Mouse (Mus musculus) hindbrain, embryonic 14.5 days (tissue): Measurements from ENCODE around the gene Astn2. TPM values are rescaled to one million over a fixed set of nuclear protein-coding genes. Genes with fewer than 3 reads are reported as not detected.

ENCODE experiments used
- ATAC-seq: fragments of 200-750 bp; cut with Nextera tagmentation; 2 replicates; pipeline ENCODE4 v1.8.0; 2017; ENCODE audit warnings: moderate number of reproducible peaks, mild to moderate bottlenecking, moderate TSS enrichment, moderate library complexity; ENCODE audit not compliant: low FRiP score
- DNase-seq: peaks from one replicate; pipeline ENCODE4 v3.0.0-alpha.2; 2015; ENCODE audit warnings: low spot score
- H3K27ac ChIP-seq: fragments of 300-500 bp; sonication (generic); 2 replicates; pipeline ENCODE4 v1.5.1; 2014; ENCODE audit warnings: mild to moderate bottlenecking, moderate library complexity
- H3K27me3 ChIP-seq: fragments of 300-500 bp; sonication (generic); 2 replicates; pipeline ENCODE4 v1.6.1; 2014; ENCODE audit warnings: mild to moderate bottlenecking, low read length, mixed read lengths; ENCODE audit not compliant: control insufficient read depth, insufficient read depth
- H3K36me3 ChIP-seq: fragments of 300-500 bp; sonication (generic); replicated peaks from 2 replicates; pipeline ENCODE4 v1.6.1; 2014; ENCODE audit not compliant: control insufficient read depth, insufficient read depth
- H3K4me1 ChIP-seq: fragments of 300-500 bp; sonication (generic); replicated peaks from 2 replicates; pipeline ENCODE4 v1.6.1; 2014; ENCODE audit warnings: antibody characterized with exemption, low read length, mixed read lengths; ENCODE audit not compliant: control insufficient read depth, insufficient read depth
- H3K4me2 ChIP-seq: fragments of 300-500 bp; sonication (generic); replicated peaks from 2 replicates; pipeline ENCODE4 v1.6.1; 2014; ENCODE audit warnings: mild to moderate bottlenecking, moderate library complexity
- H3K4me3 ChIP-seq: fragments of 300-500 bp; sonication (generic); replicated peaks from 2 replicates; pipeline ENCODE4 v1.5.1; 2014; ENCODE audit warnings: mild to moderate bottlenecking, low read length
- H3K9ac ChIP-seq: fragments of 300-500 bp; sonication (generic); 2 replicates; pipeline ENCODE4 v1.6.1; 2014
- H3K9me3 ChIP-seq: fragments of 300-500 bp; sonication (generic); 2 replicates; pipeline ENCODE4 v1.6.1; 2016; ENCODE audit warnings: low read length; ENCODE audit not compliant: control insufficient read depth
- WGBS: fragments of 180-500 bp; shearing (Covaris S2); extraction: QIAGEN DNeasy Blood & Tissue Kit; methylation state at CpG from one replicate; pipeline ENCODE4 v1.1.7; 2014; 5-methylcytosine and 5-hydroxymethylcytosine counted together
- polyA plus RNA-seq: library from polyadenylated mRNA; unstranded; fragments of >200 nt; fragmentation: Nextera tagmentation; extraction: Ambion mirVana; gene quantifications from 2 replicates; pipeline ENCODE4 v1.2.1, GENCODE M21; 2014

Astn2 gene
- polyA plus RNA-seq, 1 experiment from 2014 or later, result 4.4 TPM

DNA sequence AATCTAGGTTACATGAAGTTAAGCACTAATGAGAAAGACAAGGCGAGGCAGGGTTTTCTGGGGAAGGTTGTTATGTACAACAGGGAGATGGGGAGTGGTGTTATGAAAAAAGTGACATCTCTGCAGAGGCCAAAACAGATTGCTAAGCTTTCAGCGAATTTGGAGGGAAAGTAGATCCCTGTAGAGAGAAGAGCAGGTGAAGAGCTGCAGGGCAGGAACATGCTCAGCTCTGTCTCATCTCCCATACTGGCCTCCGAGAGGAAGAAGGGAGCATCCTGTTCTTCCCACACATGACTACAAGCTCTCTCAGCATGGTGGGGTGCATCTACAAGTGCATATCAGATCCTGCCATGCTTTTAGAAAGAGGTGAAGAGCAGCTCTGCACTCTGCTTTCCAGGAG lies 245.7 kb downstream of the Astn2 start:
- WGBS, result 73% methylated on average over 3 of the region's 3 CpGs
- no peak for DNase-seq
- no peak overlapping the region for H3K4me2 ChIP-seq
- H3K9me3 ChIP-seq, result no peaks in the 10 kb centered on the region
- no peak overlapping the region for H3K9ac ChIP-seq
- H3K36me3 ChIP-seq, result no peaks in the 10 kb centered on the region
- H3K27ac ChIP-seq, result no peak overlapping the region
- H3K4me3 ChIP-seq, result no peak overlapping the region
- H3K27me3 ChIP-seq, result no peaks in the 10 kb centered on the region
- ATAC-seq, result no peak
- no peaks in the 10 kb centered on the region for H3K4me1 ChIP-seq

DNA sequence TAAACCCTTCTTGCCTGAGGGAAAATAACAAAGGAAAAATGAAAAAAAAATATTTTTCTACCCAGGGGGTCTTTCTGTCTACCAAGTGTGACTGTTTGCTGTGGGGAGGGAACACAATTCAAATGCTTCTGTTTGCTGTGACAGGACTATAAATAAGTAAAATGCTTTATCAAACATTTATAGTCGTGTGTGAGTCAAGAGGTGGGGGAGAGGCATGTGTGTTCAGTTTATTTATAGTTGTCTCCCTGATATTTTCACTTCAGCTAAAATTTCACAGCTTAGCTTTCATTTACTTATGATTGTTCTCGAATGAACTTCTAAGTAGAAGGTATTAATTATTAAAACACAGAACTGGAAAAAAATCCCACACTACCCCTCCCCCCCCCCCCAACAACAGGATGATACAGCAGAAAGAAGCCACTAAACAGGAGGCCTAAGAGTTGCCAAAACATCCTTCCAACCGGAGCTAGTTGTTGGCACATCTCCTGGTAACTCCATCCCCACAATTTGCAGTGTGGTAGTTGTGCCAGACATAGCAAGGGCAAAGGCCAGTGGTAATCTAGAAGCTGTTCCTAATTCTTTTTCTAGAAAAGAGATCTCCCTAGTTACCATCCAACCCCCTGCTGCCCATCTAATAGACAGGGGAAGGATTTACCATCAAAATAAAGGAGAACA lies 246.8 kb downstream of the Astn2 start:
- WGBS, result 68% methylated on average over 3 of the region's 3 CpGs
- ATAC-seq, result no peak
- Histone ChIP-seq H3K9ac (no peak overlapping the region), H3K36me3 (no peaks in the 10 kb centered on the region), H3K4me1 (no peaks in the 10 kb centered on the region), H3K27me3 (no peaks in the 10 kb centered on the region), H3K9me3 (no peaks in the 10 kb centered on the region), H3K4me3 (no peak overlapping the region), H3K4me2 (no peak overlapping the region), H3K27ac (no peak overlapping the region)
- no peak for DNase-seq

DNA sequence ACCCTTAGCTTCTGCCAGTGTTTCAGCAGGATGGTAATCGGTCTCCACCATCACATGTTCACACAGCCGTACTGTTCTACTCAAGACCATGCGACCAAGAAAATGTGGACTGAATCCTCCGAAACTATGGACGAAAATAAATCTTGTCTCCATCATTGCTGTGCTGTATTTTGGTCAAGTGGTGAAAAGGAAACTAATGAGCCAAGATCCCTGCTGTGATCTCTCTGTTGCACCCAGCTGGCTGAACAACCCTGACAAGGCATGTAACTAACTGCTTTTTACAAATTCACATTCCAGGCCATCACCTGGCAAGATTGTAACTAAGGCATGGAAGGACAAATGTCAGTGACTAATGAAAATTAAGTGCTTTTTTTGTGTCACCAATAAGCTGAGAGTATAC lies 257.9 kb downstream of the Astn2 start:
- ATAC-seq (no peak), DNase-seq (no peak)
- Histone ChIP-seq H3K4me2 (no peak overlapping the region), H3K27me3 (no peaks in the 10 kb centered on the region), H3K9me3 (no peaks in the 10 kb centered on the region), H3K36me3 (no peaks in the 10 kb centered on the region), H3K9ac (no peak overlapping the region), H3K4me1 (no peaks in the 10 kb centered on the region), H3K27ac (no peak overlapping the region), H3K4me3 (no peak overlapping the region)
- 72% methylated on average over 5 of the region's 5 CpGs for WGBS

DNA sequence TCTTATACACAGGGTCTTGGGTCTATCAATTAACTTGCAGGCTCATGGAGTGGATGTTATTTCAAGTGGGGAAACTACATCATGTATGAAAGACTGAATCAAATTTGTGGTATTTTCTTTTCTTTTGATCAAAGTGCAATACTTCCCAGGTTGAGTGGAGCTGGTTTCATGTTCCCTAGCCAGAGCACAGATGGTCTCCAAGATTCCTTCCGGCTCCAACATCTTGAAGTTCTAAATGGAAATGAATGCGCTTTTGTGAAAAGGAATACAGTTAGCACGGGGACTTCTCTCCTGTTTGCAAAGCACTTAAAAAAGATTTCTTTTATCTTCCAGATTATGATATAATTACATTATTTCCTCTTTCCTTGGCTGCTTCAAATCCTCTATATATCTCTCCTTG lies 278.2 kb downstream of the Astn2 start:
- DNase-seq (no peak), ATAC-seq (no peak)
- no peaks in the 10 kb centered on the region for H3K9me3 ChIP-seq
- H3K27ac ChIP-seq, result no peak overlapping the region
- no peaks in the 10 kb centered on the region for H3K36me3 ChIP-seq
- H3K4me2 ChIP-seq, result no peak overlapping the region
- H3K9ac ChIP-seq, result no peak overlapping the region
- no peaks in the 10 kb centered on the region for H3K27me3 ChIP-seq
- no peaks in the 10 kb centered on the region for H3K4me1 ChIP-seq
- H3K4me3 ChIP-seq, result no peak overlapping the region
- WGBS, result 91% methylated on average over 3 of the region's 3 CpGs

DNA sequence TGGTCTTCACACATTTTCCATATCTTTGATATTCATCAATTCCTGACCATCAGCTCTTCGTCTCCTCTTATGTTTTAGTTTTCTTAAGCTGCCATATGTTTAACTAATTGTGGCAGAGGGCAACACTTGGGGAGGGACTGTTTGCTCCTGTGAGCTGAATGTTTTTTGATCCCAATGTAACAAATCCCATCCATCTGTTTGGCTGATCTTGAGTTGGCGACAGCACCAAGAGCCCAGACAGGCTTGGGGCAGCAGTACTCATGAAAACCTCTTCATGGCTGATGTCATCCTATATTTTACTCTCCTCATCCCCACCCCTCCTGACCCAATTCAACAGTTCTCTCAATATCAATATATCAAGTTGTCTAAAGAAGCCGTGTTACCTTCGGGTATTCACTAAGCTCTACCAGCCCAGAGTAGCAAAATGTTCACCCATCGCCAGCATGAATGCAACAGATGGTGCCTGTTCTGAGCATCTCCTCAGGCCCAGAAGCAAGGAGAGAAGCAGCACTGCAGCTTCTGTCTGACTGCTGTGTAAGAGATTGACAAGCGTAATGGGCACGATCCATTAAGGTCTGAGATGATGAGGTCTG lies 281.5 kb downstream of the Astn2 start:
- H3K36me3 ChIP-seq, result no peaks in the 10 kb centered on the region
- no peaks in the 10 kb centered on the region for H3K9me3 ChIP-seq
- H3K4me3 ChIP-seq, result no peak overlapping the region
- DNase-seq, result no peak
- H3K9ac ChIP-seq, result no peak overlapping the region
- ATAC-seq, result no peak
- no peak overlapping the region for H3K27ac ChIP-seq
- 92% methylated on average over 7 of the region's 7 CpGs for WGBS
- no peak overlapping the region for H3K4me2 ChIP-seq
- no peaks in the 10 kb centered on the region for H3K27me3 ChIP-seq
- no peaks in the 10 kb centered on the region for H3K4me1 ChIP-seq

DNA sequence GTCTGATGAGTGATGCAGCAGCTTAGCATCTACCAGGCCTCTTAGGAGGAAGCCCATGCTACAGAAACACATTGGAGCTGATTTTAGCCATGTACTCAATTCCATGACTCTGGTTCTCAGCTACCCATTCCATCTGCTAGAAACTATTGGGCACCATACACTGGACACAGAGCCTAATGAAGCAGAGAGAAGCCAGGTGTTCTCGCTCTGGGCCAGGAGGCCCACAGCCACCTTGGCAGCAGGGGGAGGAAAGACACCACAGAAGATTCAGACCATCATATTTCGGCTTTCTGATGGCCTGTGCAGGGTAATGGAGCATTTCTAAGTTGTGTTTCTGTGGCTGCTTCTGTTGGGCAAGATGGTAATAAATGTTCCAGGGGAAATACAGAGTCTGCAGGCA lies 290.2 kb downstream of the Astn2 start:
- no peak for ATAC-seq
- H3K9ac ChIP-seq, result no peak overlapping the region

DNA sequence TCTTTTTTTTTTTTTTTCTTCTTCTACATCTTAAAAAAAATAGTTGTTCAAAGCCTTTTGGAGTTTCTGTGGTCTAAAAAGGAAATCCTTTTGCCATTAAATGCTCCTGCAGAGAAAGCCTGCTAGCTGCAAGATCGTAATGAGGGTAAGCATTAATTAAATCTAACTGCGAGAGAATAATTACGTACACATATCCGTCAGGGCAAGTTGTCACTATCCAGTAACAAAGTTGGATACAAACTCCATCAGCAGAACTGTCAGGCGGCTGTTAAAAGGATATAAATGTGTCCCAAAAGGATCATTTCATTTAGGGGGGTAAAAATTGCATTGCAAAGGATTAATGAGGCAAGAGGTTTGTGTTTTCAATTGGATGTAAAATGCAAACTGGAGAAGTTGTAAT lies 302.4 kb downstream of the Astn2 start:
- ATAC-seq, result peak; percentile 43; the same call in 1 of the 2 replicates

More for the DNA sequence above, 290.2 kb downstream of the Astn2 start:
- WGBS, result 80% methylated on average over 2 of the region's 2 CpGs
- Histone ChIP-seq H3K27me3 (no peaks in the 10 kb centered on the region), H3K9me3 (no peaks in the 10 kb centered on the region), H3K4me2 (no peak overlapping the region), H3K27ac (no peak overlapping the region), H3K36me3 (no peaks in the 10 kb centered on the region), H3K4me3 (no peak overlapping the region), H3K4me1 (no peaks in the 10 kb centered on the region)
- DNase-seq, result no peak

DNA sequence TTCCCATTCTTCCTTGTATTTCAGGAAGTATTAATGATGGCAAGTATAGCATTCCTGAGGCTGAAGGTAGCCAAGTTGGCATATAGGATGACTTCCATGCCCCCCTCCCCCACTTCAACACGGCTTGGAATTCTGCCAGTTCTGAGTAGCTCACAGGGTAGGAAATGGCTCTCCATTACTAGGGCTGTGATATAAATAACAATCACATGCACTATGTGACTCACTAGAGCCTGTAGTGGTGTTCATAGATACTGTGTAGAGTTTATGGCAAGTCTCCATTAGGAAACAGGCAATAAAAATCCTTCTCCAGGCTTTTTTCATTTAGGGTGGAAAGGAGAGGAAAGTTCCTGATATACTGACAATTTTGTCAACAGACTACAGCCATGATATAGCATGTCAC lies 306.8 kb downstream of the Astn2 start:
- Histone ChIP-seq H3K27ac (no peak overlapping the region), H3K27me3 (no peaks in the 10 kb centered on the region), H3K4me2 (no peak overlapping the region), H3K36me3 (no peaks in the 10 kb centered on the region), H3K4me1 (0 out of 2 replicates have a peak, but pooled peaks cover 5% of the 10 kb centered on the region), H3K4me3 (no peak overlapping the region), H3K9ac (no peak overlapping the region), H3K9me3 (no peaks in the 10 kb centered on the region)
- no peak for ATAC-seq
- 86% methylated on average over 1 of the region's 1 CpGs for WGBS
- no peak for DNase-seq

More for the DNA sequence above, 302.4 kb downstream of the Astn2 start:
- Histone ChIP-seq H3K27ac (no peak overlapping the region), H3K27me3 (no peaks in the 10 kb centered on the region), H3K4me3 (no peak overlapping the region), H3K4me1 (0 out of 2 replicates have a peak, but pooled peaks cover 5% of the 10 kb centered on the region), H3K36me3 (no peaks in the 10 kb centered on the region), H3K9me3 (no peaks in the 10 kb centered on the region), H3K9ac (no peak overlapping the region), H3K4me2 (no peak overlapping the region)
- DNase-seq, result peak; percentile 35
- 50% methylated on average over 5 of the region's 5 CpGs for WGBS

DNA sequence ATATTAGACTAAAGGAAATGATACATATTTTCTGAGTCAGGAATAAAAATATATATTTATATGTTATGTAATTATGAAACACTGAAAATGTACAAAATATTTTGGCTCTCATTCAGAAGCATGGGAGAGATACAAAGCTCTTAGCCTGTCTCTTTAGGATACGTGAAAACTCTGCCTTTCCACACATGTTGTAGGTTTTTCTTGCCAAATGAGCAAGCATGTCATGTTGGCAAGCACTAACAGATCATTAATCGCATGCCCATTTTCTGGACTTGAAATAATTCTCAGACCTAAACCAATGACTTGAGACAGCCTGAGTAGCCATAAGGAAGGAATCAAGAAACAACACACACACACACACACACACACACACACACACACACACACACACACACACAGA lies 308.3 kb downstream of the Astn2 start:
- WGBS, result 70% methylated on average over 2 of the region's 2 CpGs
- Histone ChIP-seq H3K4me2 (no peak overlapping the region), H3K4me1 (no peaks in the 10 kb centered on the region), H3K27ac (no peak overlapping the region), H3K9me3 (no peaks in the 10 kb centered on the region), H3K36me3 (no peaks in the 10 kb centered on the region), H3K9ac (no peak overlapping the region), H3K27me3 (no peaks in the 10 kb centered on the region), H3K4me3 (no peak overlapping the region)
- ATAC-seq (no peak), DNase-seq (no peak)
